Mouse (Mus musculus) midbrain, embryonic 16.5 days (tissue): Measurements from ENCODE around the gene Ubr1. TPM values are rescaled to one million over a fixed set of nuclear protein-coding genes. Genes with fewer than 3 reads are reported as not detected.
"Not testable (repeated sequence)": the region's sequence is repeated elsewhere in the genome, so short reads cannot be mapped to it uniquely, and the experiment has no call there.

Source experiments
- ATAC-seq: fragments of 200-750 bp; cut with Nextera tagmentation; 2 replicates; pipeline ENCODE4 v1.8.0; 2017; ENCODE audit warnings: moderate TSS enrichment
- H3K27ac ChIP-seq: fragments of 300-500 bp; sonication (generic); 2 replicates; pipeline ENCODE4 v1.5.1; 2014; ENCODE audit warnings: mild to moderate bottlenecking, low read length, mixed read lengths
- H3K27me3 ChIP-seq: fragments of 300-500 bp; sonication (generic); 2 replicates; pipeline ENCODE4 v1.6.1; 2014; ENCODE audit warnings: low read depth, low read length, mixed read lengths; ENCODE audit not compliant: control insufficient read depth, insufficient read depth
- H3K36me3 ChIP-seq: fragments of 300-500 bp; sonication (generic); 2 replicates; pipeline ENCODE4 v1.6.1; 2014; ENCODE audit warnings: mild to moderate bottlenecking, low read length, moderate library complexity, mixed read lengths; ENCODE audit not compliant: control insufficient read depth, insufficient read depth
- H3K4me1 ChIP-seq: fragments of 300-500 bp; sonication (generic); 2 replicates; pipeline ENCODE4 v1.6.1; 2014; ENCODE audit warnings: mild to moderate bottlenecking, low read length, mixed read lengths; ENCODE audit not compliant: control insufficient read depth, insufficient read depth
- H3K4me2 ChIP-seq: fragments of 300-500 bp; sonication (generic); 2 replicates; pipeline ENCODE4 v1.6.1; 2014; ENCODE audit warnings: mild to moderate bottlenecking, low read length, mixed read lengths
- H3K4me3 ChIP-seq: fragments of 300-500 bp; sonication (generic); 2 replicates; pipeline ENCODE4 v1.5.1; 2014; ENCODE audit warnings: low read depth, mild to moderate bottlenecking, low read length, moderate library complexity, mixed read lengths
- H3K9ac ChIP-seq: fragments of 300-500 bp; sonication (generic); 2 replicates; pipeline ENCODE4 v1.6.1; 2014; ENCODE audit warnings: low read depth, low read length, mixed read lengths
- H3K9me3 ChIP-seq: fragments of 300-500 bp; sonication (generic); replicated peaks from 2 replicates; pipeline ENCODE4 v1.6.1; 2014; ENCODE audit warnings: mild to moderate bottlenecking, low read length, mixed read lengths; ENCODE audit not compliant: control insufficient read depth, poor library complexity, severe bottlenecking
- WGBS: fragments of 180-500 bp; shearing (Covaris S2); extraction: QIAGEN DNeasy Blood & Tissue Kit; methylation state at CpG from one replicate; pipeline ENCODE4 v1.1.7; 2014; 5-methylcytosine and 5-hydroxymethylcytosine counted together
- polyA plus RNA-seq: library from polyadenylated mRNA; unstranded; fragments of >200 nt; fragmentation: Nextera tagmentation; extraction: Ambion mirVana; gene quantifications from 2 replicates; pipeline ENCODE4 v1.2.1, GENCODE M21; 2015

Ubr1 gene
- polyA plus RNA-seq, 1 experiment from 2014 or later, result 38.9 TPM

DNA sequence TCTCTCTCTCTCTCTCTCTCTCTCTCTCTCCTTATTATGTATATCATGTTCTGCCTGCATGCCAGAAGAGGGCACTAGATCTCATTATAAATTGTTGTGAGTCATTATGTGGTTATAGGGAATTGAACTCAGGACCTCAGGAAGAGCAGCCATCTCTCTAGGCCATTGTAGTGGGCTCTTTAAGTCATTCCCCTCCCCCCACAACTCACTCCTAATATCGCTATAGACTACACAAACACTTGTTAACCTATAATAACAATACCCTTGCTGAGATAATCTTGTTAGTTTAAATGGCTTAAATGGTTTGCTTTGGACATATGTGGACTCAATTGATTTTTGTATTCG, 8.2 kb upstream of the Ubr1 start:
- Histone ChIP-seq H3K4me1 (peaks cover 11% of the 10 kb centered on the region), H3K36me3 (0 out of 2 replicates have a peak, but pooled peaks cover 2% of the 10 kb centered on the region), H3K4me3 (no peak overlapping the region), H3K9me3 (no peaks in the 10 kb centered on the region), H3K4me2 (no peak overlapping the region), H3K27me3 (no peaks in the 10 kb centered on the region), H3K9ac (no peak overlapping the region), H3K27ac (no peak overlapping the region)
- no peak for ATAC-seq
- 28% methylated on average over 2 of the region's 2 CpGs for WGBS

DNA sequence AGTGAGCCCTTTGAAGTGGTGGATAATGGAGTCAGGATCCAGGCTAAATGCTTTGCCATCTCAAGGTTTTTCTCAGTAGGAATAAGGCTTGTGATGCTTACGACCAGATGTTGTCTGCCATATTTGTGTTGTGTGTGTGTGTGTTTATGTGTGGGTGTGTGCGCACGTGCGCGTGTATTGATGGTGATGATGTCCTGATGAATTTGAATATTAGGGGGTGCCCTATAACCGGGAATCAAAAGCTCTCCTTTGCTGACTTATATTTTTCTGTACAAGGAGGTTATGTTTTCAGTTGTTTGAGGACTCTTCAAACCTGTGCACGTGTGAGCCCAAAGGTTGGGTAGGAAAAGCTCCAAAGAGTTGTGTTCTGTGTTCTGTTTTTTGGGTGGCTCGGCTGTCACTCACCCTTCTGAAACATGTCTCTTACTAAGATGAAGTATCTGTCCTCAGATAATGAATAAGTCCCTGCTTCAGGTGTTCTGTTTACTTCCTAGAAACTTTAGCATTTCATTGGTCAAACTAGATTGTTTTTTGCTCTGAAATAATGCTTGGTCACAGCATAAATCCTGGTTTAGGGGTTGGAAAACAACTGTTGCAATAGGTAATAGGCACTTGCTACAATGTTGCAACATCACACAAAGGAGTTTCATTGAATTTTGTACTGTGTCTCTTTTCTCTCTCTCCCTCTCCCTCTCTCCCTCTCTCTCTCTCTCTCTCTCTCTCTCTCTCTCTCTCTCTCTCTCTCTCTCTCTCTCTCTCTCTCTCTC, 7.6 kb upstream of the Ubr1 start:
- ATAC-seq, result 0 out of 2 replicates have a peak, but pooled peaks have one; percentile 2
- WGBS, result 79% methylated on average over 8 of the region's 8 CpGs
- H3K27me3 ChIP-seq, result no peaks in the 10 kb centered on the region
- H3K9me3 ChIP-seq, result no peaks in the 10 kb centered on the region
- peak overlapping the region; percentile 93 for H3K9ac ChIP-seq
- H3K36me3 ChIP-seq, result 0 out of 2 replicates have a peak, but pooled peaks cover 2% of the 10 kb centered on the region
- H3K4me3 ChIP-seq, result peak overlapping the region; percentile 63
- peak overlapping the region; percentile 74 for H3K4me2 ChIP-seq
- H3K27ac ChIP-seq, result peak overlapping the region; percentile 90; the same call in 1 of the 2 replicates
- H3K4me1 ChIP-seq, result peaks cover 11% of the 10 kb centered on the region

GRCm38 (mm10) chr2:120976990-120977925, 6.7 kb upstream of the Ubr1 start, which contains the start of gene Tmem62:
Gene Tmem62 (plus strand): TSS chr2:120977017.
- peak within 1 kb of the TSS; percentile 90 for H3K27ac ChIP-seq
- H3K27me3 ChIP-seq, result no peaks in the 10 kb centered on the region
- no peaks in the 10 kb centered on the region for H3K9me3 ChIP-seq
- H3K4me2 ChIP-seq, result peak within 1 kb of the TSS; percentile 74
- ATAC-seq, result peak; percentile 81
- H3K4me3 ChIP-seq, result peak within 1 kb of the TSS; percentile 63
- under 1% methylated on average over 67 of the region's 71 CpGs for WGBS
- H3K4me1 ChIP-seq, result peaks cover 13% of the 10 kb centered on the region
- 0 out of 2 replicates have a peak, but pooled peaks cover 2% of the 10 kb centered on the region for H3K36me3 ChIP-seq
- peak within 1 kb of the TSS; percentile 93 for H3K9ac ChIP-seq

GRCm38 (mm10) chr2:120976308-120976707, 5.8 kb upstream of the Ubr1 start:
- peak overlapping the region; percentile 41 for H3K4me2 ChIP-seq
- H3K27ac ChIP-seq, result no peak overlapping the region
- 57% methylated on average over 4 of the region's 4 CpGs for WGBS
- no peaks in the 10 kb centered on the region for H3K9me3 ChIP-seq
- no peak for ATAC-seq
- H3K36me3 ChIP-seq, result 0 out of 2 replicates have a peak, but pooled peaks cover 2% of the 10 kb centered on the region
- H3K4me3 ChIP-seq, result no peak overlapping the region; the same call in 1 of the 2 replicates
- no peak overlapping the region for H3K9ac ChIP-seq
- no peaks in the 10 kb centered on the region for H3K27me3 ChIP-seq
- H3K4me1 ChIP-seq, result peaks cover 13% of the 10 kb centered on the region

DNA sequence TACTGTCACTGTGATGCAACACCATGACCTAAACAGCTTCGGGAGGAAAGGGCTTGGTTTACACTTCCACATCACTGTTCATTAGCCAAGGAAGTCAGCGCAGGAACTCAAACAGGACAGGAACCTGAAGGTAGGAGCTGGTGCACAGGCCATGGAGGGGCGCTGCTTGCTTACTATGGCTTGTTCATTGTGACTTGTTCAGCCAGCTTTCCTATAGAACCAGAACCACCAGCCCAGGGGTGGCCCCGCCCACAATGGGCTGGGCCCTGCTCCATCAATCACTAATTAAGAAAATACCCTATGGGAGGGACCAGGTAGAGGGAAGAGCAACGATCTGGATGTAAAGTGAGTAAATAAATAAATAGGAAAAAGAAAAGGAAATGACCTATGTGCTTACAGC, 2.4 kb upstream of the Ubr1 start:
- ATAC-seq, result no peak
- no peaks in the 10 kb centered on the region for H3K9me3 ChIP-seq
- H3K4me2 ChIP-seq, result no peak overlapping the region
- H3K4me3 ChIP-seq, result no peak overlapping the region
- no peak overlapping the region for H3K9ac ChIP-seq
- 18% methylated on average over 5 of the region's 5 CpGs for WGBS
- no peak overlapping the region for H3K27ac ChIP-seq
- no peaks in the 10 kb centered on the region for H3K27me3 ChIP-seq
- peaks cover 23% of the 10 kb centered on the region for H3K4me1 ChIP-seq
- no peaks in the 10 kb centered on the region for H3K36me3 ChIP-seq

DNA sequence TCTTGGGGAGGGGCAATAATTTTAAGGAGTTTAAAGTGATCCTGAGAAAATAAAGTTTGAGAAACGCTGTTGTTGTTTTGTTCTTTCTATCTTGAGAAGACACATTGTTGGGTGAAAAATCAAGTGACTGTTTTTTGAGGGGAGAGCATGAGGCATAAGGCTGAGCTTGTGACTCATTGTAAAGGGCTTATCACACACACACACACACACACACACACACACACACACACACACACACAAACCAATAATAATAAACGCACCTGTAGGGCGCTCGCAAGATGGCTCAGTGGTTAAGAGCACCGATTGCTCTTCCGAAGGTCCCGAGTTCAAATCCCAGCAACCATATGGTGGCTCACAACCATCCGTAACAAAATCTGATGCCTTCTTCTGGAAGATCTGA, 1.7 kb upstream of the Ubr1 start:
- WGBS, result 96% methylated on average over 8 of the region's 8 CpGs
- not testable (repeated sequence) for H3K4me3 ChIP-seq

GRCm38 (mm10) chr2:120971766-120972165, 1.3 kb upstream of the Ubr1 start:
- Histone ChIP-seq H3K27me3 (no peaks in the 10 kb centered on the region), H3K9me3 (no peaks in the 10 kb centered on the region), H3K36me3 (no peaks in the 10 kb centered on the region), H3K4me3 (no peak overlapping the region), H3K27ac (no peak overlapping the region), H3K4me2 (no peak overlapping the region), H3K9ac (no peak overlapping the region), H3K4me1 (peaks cover 25% of the 10 kb centered on the region)
- 91% methylated on average over 4 of the region's 4 CpGs for WGBS
- ATAC-seq, result no peak

More for the DNA sequence above, 1.7 kb upstream of the Ubr1 start:
- H3K4me2 ChIP-seq, H3K9ac ChIP-seq, H3K27ac ChIP-seq, ATAC-seq, H3K9me3 ChIP-seq, H3K36me3 ChIP-seq, H3K27me3 ChIP-seq: not testable (repeated sequence)
- H3K4me1 ChIP-seq, result peaks cover 24% of the 10 kb centered on the region

DNA sequence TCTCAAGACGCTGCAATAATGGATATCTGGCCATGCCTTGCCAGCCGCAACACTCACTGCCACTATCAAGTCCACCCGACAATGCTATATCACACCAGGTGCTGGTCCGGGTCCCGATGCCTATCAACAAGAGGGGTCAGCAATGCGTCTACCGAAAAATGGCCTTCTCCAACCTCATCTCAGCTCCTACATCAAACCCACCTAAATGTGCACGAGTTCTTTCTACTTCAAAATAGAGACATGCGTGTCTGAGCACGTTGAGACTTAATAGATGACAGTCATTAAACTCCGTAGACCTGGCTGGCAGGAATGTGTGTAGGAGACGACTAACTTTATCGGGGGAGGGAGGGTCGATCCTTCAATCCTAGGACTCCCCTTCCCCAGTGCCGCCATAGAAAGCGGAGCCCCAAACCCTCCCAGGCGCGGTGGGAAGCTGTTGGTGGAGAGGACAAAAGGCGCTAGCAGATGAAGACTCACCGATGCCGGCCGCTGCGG, 423 bp downstream of the Ubr1 start:
- no peaks in the 10 kb centered on the region for H3K9me3 ChIP-seq
- H3K27me3 ChIP-seq, result no peaks in the 10 kb centered on the region
- peak overlapping the region; percentile 61 for H3K4me3 ChIP-seq
- no peaks in the 10 kb centered on the region for H3K36me3 ChIP-seq
- WGBS, result under 1% methylated on average over 19 of the region's 23 CpGs
- peak overlapping the region; percentile 88 for H3K27ac ChIP-seq
- H3K4me2 ChIP-seq, result peak overlapping the region; percentile 70
- peak overlapping the region; percentile 76 for H3K9ac ChIP-seq
- ATAC-seq, result peak; percentile 84
- peaks cover 22% of the 10 kb centered on the region for H3K4me1 ChIP-seq
